Mouse (Mus musculus) hindbrain, embryonic 16.5 days (tissue): ENCODE measurements around the gene Kif9. TPM values are rescaled to one million over a fixed set of nuclear protein-coding genes. Genes with fewer than 3 reads are reported as not detected.

Source experiments
- ATAC-seq: fragments of 200-750 bp; cut with Nextera tagmentation; 2 replicates; pipeline ENCODE4 v1.8.0; 2017; ENCODE audit warnings: moderate TSS enrichment, moderate library complexity
- H3K27ac ChIP-seq: fragments of 300-500 bp; sonication (generic); 2 replicates; pipeline ENCODE4 v1.5.1; 2014; ENCODE audit warnings: low read depth, mild to moderate bottlenecking, control low read depth, low read length, moderate library complexity
- H3K27me3 ChIP-seq: fragments of 300-500 bp; sonication (generic); replicated peaks from 2 replicates; pipeline ENCODE4 v1.6.1; 2014; ENCODE audit warnings: low read length; ENCODE audit not compliant: control insufficient read depth, insufficient read depth
- H3K36me3 ChIP-seq: fragments of 300-500 bp; sonication (generic); 2 replicates; pipeline ENCODE4 v1.6.1; 2014; ENCODE audit warnings: mild to moderate bottlenecking, low read length, moderate library complexity, mixed read lengths; ENCODE audit not compliant: control insufficient read depth, insufficient read depth
- H3K4me1 ChIP-seq: fragments of 300-500 bp; sonication (generic); 2 replicates; pipeline ENCODE4 v1.6.1; 2014; ENCODE audit warnings: low read depth, low read length; ENCODE audit not compliant: control insufficient read depth, insufficient read depth
- H3K4me2 ChIP-seq: fragments of 300-500 bp; sonication (generic); 2 replicates; pipeline ENCODE4 v1.6.1; 2014; ENCODE audit warnings: mild to moderate bottlenecking, low read length, control low read depth, moderate library complexity
- H3K4me3 ChIP-seq: fragments of 300-500 bp; sonication (generic); 2 replicates; pipeline ENCODE4 v1.5.1; 2014; ENCODE audit warnings: mild to moderate bottlenecking, low read length, control low read depth, moderate library complexity
- H3K9ac ChIP-seq: fragments of 300-500 bp; sonication (generic); 2 replicates; pipeline ENCODE4 v1.6.1; 2014; ENCODE audit warnings: low read depth, mild to moderate bottlenecking, control low read depth, low read length, moderate library complexity
- H3K9me3 ChIP-seq: fragments of 300-500 bp; sonication (generic); 2 replicates; pipeline ENCODE4 v1.6.1; 2014; ENCODE audit warnings: mild to moderate bottlenecking, low read length, moderate library complexity; ENCODE audit not compliant: control insufficient read depth
- WGBS: fragments of 180-500 bp; shearing (Covaris S2); extraction: QIAGEN DNeasy Blood & Tissue Kit; methylation state at CpG from one replicate; pipeline ENCODE4 v1.1.7; 2014; 5-methylcytosine and 5-hydroxymethylcytosine counted together
- polyA plus RNA-seq: library from polyadenylated mRNA; unstranded; fragments of >200 nt; fragmentation: Nextera tagmentation; extraction: Ambion mirVana; gene quantifications from 2 replicates; pipeline ENCODE4 v1.2.1, GENCODE M21; 2015

The Kif9 gene
- polyA plus RNA-seq, 1 experiment from 2014 or later: 6.1 TPM

GRCm38 (mm10) chr9:110533645-110534044, 56.9 kb downstream of the Kif9 start:
- ATAC-seq: no peak
- Histone ChIP-seq H3K9ac (peak overlapping the region; percentile 100), H3K4me2 (peak overlapping the region; percentile 88), H3K4me3 (peak overlapping the region; percentile 100), H3K36me3 (no peaks in the 10 kb centered on the region), H3K4me1 (peaks cover 27% of the 10 kb centered on the region), H3K27me3 (no peaks in the 10 kb centered on the region), H3K27ac (peak overlapping the region; percentile 2; the same call in 1 of the 2 replicates), H3K9me3 (no peaks in the 10 kb centered on the region)
- WGBS: 38% methylated on average over 5 of the region's 5 CpGs

- ATAC-seq: no peak
- Histone ChIP-seq H3K4me2 (peak overlapping the region; percentile 88), H3K27me3 (no peaks in the 10 kb centered on the region), H3K9ac (no peak overlapping the region), H3K9me3 (no peaks in the 10 kb centered on the region), H3K36me3 (no peaks in the 10 kb centered on the region), H3K4me3 (no peak overlapping the region), H3K4me1 (peaks cover 27% of the 10 kb centered on the region), H3K27ac (no peak overlapping the region)
- 82% methylated on average over 2 of the region's 2 CpGs for WGBS
Measured at GRCm38 (mm10) chr9:110535114-110535513, 58.4 kb downstream of the Kif9 start.

GRCm38 (mm10) chr9:110536636-110537035, 59.9 kb downstream of the Kif9 start:
- Histone ChIP-seq H3K36me3 (no peaks in the 10 kb centered on the region), H3K4me1 (peaks cover 22% of the 10 kb centered on the region), H3K4me2 (no peak overlapping the region), H3K9ac (no peak overlapping the region), H3K27me3 (no peaks in the 10 kb centered on the region), H3K27ac (no peak overlapping the region), H3K4me3 (no peak overlapping the region), H3K9me3 (no peaks in the 10 kb centered on the region)
- WGBS: 98% methylated on average over 2 of the region's 2 CpGs
- no peak for ATAC-seq

- Histone ChIP-seq H3K27me3 (no peaks in the 10 kb centered on the region), H3K4me2 (no peak overlapping the region), H3K4me3 (no peak overlapping the region), H3K27ac (no peak overlapping the region), H3K9ac (no peak overlapping the region), H3K9me3 (no peaks in the 10 kb centered on the region), H3K36me3 (no peaks in the 10 kb centered on the region), H3K4me1 (peaks cover 22% of the 10 kb centered on the region)
- ATAC-seq: no peak
Measured at GRCm38 (mm10) chr9:110538511-110538910, 61.8 kb downstream of the Kif9 start.

GRCm38 (mm10) chr9:110541988-110542387, 65.2 kb downstream of the Kif9 start:
- Histone ChIP-seq H3K27me3 (no peaks in the 10 kb centered on the region), H3K9me3 (no peaks in the 10 kb centered on the region), H3K27ac (no peak overlapping the region), H3K4me1 (no peaks in the 10 kb centered on the region), H3K36me3 (no peaks in the 10 kb centered on the region), H3K9ac (no peak overlapping the region), H3K4me2 (no peak overlapping the region), H3K4me3 (no peak overlapping the region)
- ATAC-seq: no peak
- 86% methylated on average over 4 of the region's 4 CpGs for WGBS

GRCm38 (mm10) chr9:110548261-110548660, 71.5 kb downstream of the Kif9 start:
- Histone ChIP-seq H3K4me2 (no peak overlapping the region), H3K9me3 (no peaks in the 10 kb centered on the region), H3K4me1 (no peaks in the 10 kb centered on the region), H3K36me3 (peaks cover 44% of the 10 kb centered on the region), H3K9ac (no peak overlapping the region), H3K4me3 (no peak overlapping the region), H3K27ac (no peak overlapping the region), H3K27me3 (no peaks in the 10 kb centered on the region)
- no peak for ATAC-seq
- WGBS: 98% methylated on average over 19 of the region's 19 CpGs

GRCm38 (mm10) chr9:110568309-110568708, 91.6 kb downstream of the Kif9 start:
- H3K9me3 ChIP-seq: no peaks in the 10 kb centered on the region
- H3K4me2 ChIP-seq: no peak overlapping the region
- H3K4me3 ChIP-seq: no peak overlapping the region
- H3K9ac ChIP-seq: no peak overlapping the region
- ATAC-seq: no peak
- peaks cover 31% of the 10 kb centered on the region for H3K36me3 ChIP-seq
- no peak overlapping the region for H3K27ac ChIP-seq
- H3K4me1 ChIP-seq: no peaks in the 10 kb centered on the region
- no peaks in the 10 kb centered on the region for H3K27me3 ChIP-seq

Other genes starting within 250 kb of the Kif9 start
- 207 and 212 TPM in 2 replicates for gene Cspg5, start 233.2 kb upstream of the Kif9 start, polyA plus RNA-seq
- 39.0 and 40.2 TPM in 2 replicates for gene Elp6, start 171.8 kb upstream of the Kif9 start, polyA plus RNA-seq
- gene Scap, start 143.7 kb upstream of the Kif9 start, polyA plus RNA-seq: 57.8 and 59.0 TPM in 2 replicates
- 19.2 and 24.5 TPM in 2 replicates for gene Ptpn23, start 68.7 kb upstream of the Kif9 start, polyA plus RNA-seq
- 1.3 and 1.9 TPM in 2 replicates for gene Ngp, start 57.2 kb upstream of the Kif9 start, polyA plus RNA-seq
- 27.4 and 30.7 TPM in 2 replicates for gene Klhl18, start 264 bp upstream of the Kif9 start, polyA plus RNA-seq
- 28.0 and 28.8 TPM in 2 replicates for gene Setd2, start 55.6 kb downstream of the Kif9 start, polyA plus RNA-seq
- gene Nradd, start 147.5 kb downstream of the Kif9 start, polyA plus RNA-seq: 25.8 and 30.1 TPM in 2 replicates
- gene Nbeal2, start 177.2 kb downstream of the Kif9 start, polyA plus RNA-seq: 3.2 and 4.8 TPM in 2 replicates
- 88.5 and 101 TPM in 2 replicates for gene Ccdc12, start 179.5 kb downstream of the Kif9 start, polyA plus RNA-seq